Mouse (Mus musculus) midbrain, embryonic 10.5 days (tissue): ENCODE measurements around the gene Vmn2r80. TPM values are rescaled to one million over a fixed set of nuclear protein-coding genes. Genes with fewer than 3 reads are reported as not detected.
"Not testable (repeated sequence)": the region's sequence is repeated elsewhere in the genome, so short reads cannot be mapped to it uniquely, and the experiment has no call there.

Source experiments
- DNase-seq: peaks from one replicate; pipeline ENCODE4 v3.0.0-alpha.2; 2017; ENCODE audit warnings: low spot score
- H3K27ac ChIP-seq: fragments of 300-500 bp; sonication (generic); replicated peaks from 2 replicates; pipeline ENCODE4 v1.5.1; 2016; ENCODE audit warnings: mild to moderate bottlenecking
- H3K27me3 ChIP-seq: fragments of 300-500 bp; sonication (generic); 2 replicates; pipeline ENCODE4 v1.6.1; 2016; ENCODE audit warnings: low read depth, mild to moderate bottlenecking; ENCODE audit not compliant: poor library complexity, severe bottlenecking
- H3K36me3 ChIP-seq: fragments of 300-500 bp; sonication (generic); 2 replicates; pipeline ENCODE4 v1.6.1; 2016; ENCODE audit warnings: mild to moderate bottlenecking, moderate library complexity
- H3K4me1 ChIP-seq: fragments of 300-500 bp; sonication (generic); 2 replicates; pipeline ENCODE4 v1.6.1; 2016
- H3K4me3 ChIP-seq: fragments of 300-500 bp; sonication (generic); 2 replicates; pipeline ENCODE4 v1.5.1; 2016; ENCODE audit warnings: mild to moderate bottlenecking, moderate library complexity
- H3K9me3 ChIP-seq: fragments of 300-500 bp; sonication (generic); replicated peaks from 2 replicates; pipeline ENCODE4 v1.6.1; 2016; ENCODE audit warnings: mild to moderate bottlenecking
- whole genome bisulfite sequencing: fragments of 180-500 bp; shearing (Covaris S2); methylation state at CpG from one replicate; pipeline ENCODE4 v1.1.7; 2016; 5-methylcytosine and 5-hydroxymethylcytosine counted together
- polyA plus RNA-seq: library from polyadenylated mRNA; unstranded; fragments of >200 nt; fragmentation: Nextera tagmentation; extraction: Ambion mirVana; gene quantifications from 2 replicates; pipeline ENCODE4 v1.2.1, GENCODE M21; 2016

The Vmn2r80 gene
- polyA plus RNA-seq, result not detected in 2 replicates

DNA sequence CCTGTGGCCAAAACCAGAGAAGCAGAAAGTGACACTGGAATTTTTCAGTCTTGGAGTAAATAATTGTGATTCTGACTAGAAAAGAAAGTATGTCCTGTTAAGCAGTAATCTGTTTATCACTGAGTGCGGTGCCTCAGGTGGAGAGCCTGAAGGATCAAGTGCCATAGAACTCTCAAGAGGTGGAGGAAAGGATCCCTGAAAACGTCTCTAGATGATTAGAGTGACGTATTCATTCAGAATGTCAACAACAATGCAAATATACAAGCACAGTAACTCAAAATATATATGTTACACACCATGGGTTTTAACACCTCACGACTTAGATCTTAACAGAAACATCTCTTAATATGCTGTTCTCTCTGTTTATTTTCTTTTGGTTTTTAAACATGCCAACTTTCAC is at the start of gene Vmn2r80:
TSS of gene Vmn2r80 (plus strand) at position 301 of the 400 bp plus-strand sequence.
- H3K27me3 ChIP-seq, H3K36me3 ChIP-seq, H3K27ac ChIP-seq, H3K4me3 ChIP-seq, DNase-seq, H3K9me3 ChIP-seq, H3K4me1 ChIP-seq: not testable (repeated sequence)
- WGBS, result 79% methylated on average over 4 of the region's 4 CpGs

DNA sequence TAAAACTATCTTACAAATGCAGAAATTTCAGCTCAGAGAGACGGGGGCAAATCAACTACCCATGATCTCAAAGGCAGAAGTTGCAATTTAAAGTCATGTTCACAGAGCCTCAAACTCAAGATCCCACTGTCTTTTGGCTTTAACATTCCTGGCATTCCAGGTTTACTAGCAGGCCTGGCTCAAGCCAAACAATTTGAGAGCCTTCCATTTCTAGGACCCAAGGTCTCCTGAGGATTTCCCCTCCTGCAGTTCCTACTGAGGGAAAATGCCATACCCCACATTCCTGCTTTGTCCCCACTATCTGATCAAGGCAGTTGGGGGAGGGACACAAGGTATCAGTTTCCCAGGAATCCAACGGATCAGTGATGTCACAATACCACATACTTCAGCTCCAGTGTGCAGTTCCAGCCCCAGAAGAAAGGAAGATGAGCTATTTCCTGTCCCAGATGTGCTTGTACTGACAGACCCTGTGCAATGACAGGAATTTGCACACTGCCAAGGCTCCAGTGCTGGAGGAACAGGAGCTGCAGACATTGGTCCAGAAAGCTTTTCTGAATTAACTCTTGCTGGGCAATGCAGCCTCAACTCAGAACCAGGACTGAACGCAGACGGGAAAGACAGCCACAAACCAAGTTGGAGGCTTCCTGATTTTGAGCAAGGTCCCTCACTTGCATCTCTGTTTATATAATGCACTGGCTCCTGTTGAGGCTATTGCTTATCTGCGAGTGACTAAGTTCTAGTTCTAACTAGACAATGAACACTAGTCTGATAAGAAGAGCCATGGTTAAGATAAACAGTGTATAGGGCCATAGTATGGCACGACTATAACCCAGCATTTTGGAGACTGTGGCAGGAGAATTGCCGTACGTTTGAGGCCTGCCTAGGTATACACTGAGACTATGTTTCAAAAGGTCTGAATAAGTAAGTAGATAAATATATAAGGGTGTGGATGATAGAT is 42.0 kb upstream of the Vmn2r80 start:
- Histone ChIP-seq H3K27ac (no peak overlapping the region), H3K9me3 (no peaks in the 10 kb centered on the region), H3K4me1 (peaks cover 4% of the 10 kb centered on the region; the same call in 1 of the 2 replicates), H3K27me3 (no peaks in the 10 kb centered on the region), H3K4me3 (no peak overlapping the region), H3K36me3 (no peaks in the 10 kb centered on the region)
- 72% methylated on average over 8 of the region's 8 CpGs for WGBS
- peak; percentile 19 for DNase-seq

DNA sequence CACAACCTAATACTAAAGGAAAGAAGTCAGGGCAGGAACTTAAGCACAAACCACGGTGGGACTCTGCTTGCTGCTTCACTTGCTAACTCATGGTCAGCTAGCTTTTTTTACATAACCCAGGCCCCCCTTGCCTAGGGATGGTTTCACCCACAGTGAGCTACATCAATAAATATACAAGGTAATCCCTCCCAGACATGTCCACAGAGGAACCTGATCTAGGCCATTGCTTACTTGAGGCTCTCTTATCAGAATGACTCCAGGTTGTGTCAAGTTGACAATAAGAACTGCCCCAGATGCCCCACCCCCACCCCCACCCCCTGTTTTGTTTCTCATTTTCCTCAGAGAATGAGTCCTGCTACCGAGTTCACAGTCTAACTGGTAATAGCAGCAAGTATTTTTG is 41.0 kb upstream of the Vmn2r80 start:
- 79% methylated on average over 2 of the region's 2 CpGs for WGBS
- DNase-seq, result no peak
- Histone ChIP-seq H3K27ac (no peak overlapping the region), H3K4me3 (no peak overlapping the region), H3K27me3 (no peaks in the 10 kb centered on the region), H3K4me1 (peaks cover 4% of the 10 kb centered on the region; the same call in 1 of the 2 replicates), H3K9me3 (no peaks in the 10 kb centered on the region), H3K36me3 (no peaks in the 10 kb centered on the region)

DNA sequence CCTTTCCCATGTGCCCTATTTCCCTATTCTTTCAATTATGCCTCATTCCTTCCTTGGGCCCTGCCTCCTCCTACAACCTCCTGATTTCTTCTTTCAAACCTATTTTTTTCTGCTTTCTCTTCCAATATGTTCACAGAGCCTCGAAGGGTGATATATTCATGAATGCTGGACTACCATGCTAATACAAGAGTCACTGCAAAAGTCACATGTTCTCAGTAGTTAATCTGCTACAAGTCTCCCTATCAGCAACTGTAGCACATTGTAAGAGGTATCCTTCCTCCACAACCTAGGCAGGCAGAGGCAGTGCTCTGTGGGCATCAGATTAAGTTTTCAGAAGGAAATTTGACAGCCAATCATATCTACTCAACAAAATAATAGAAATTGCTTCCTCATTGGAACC is 39.4 kb upstream of the Vmn2r80 start:
- Histone ChIP-seq H3K4me1 (peaks cover 4% of the 10 kb centered on the region; the same call in 1 of the 2 replicates), H3K27ac (no peak overlapping the region), H3K36me3 (no peaks in the 10 kb centered on the region), H3K27me3 (no peaks in the 10 kb centered on the region), H3K4me3 (no peak overlapping the region), H3K9me3 (no peaks in the 10 kb centered on the region)
- 80% methylated on average over 1 of the region's 1 CpGs for WGBS
- DNase-seq, result no peak

DNA sequence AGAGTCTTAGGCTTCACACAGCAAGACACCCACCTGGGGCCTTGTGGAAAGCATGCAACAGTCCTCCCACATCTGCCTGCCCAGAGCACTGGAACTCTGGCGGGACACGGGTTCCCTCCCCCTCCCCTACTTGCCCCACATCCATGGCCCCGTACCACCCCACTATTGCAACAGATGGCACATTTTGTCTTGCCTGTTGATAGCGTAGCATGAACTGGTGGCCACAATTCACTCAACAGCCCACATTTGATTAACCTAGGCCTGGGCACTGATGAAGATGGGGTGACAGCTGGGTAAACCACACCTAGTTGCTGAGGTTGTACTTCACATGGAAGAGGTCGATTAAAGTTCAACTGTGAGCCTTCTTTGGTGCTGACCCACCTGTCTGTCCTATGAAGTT is 38.1 kb upstream of the Vmn2r80 start:
- no peaks in the 10 kb centered on the region for H3K9me3 ChIP-seq
- H3K27ac ChIP-seq, result no peak overlapping the region
- 95% methylated on average over 5 of the region's 5 CpGs for WGBS
- no peaks in the 10 kb centered on the region for H3K27me3 ChIP-seq
- no peak overlapping the region for H3K4me3 ChIP-seq
- no peak for DNase-seq
- no peaks in the 10 kb centered on the region for H3K36me3 ChIP-seq
- H3K4me1 ChIP-seq, result peaks cover 4% of the 10 kb centered on the region; the same call in 1 of the 2 replicates

DNA sequence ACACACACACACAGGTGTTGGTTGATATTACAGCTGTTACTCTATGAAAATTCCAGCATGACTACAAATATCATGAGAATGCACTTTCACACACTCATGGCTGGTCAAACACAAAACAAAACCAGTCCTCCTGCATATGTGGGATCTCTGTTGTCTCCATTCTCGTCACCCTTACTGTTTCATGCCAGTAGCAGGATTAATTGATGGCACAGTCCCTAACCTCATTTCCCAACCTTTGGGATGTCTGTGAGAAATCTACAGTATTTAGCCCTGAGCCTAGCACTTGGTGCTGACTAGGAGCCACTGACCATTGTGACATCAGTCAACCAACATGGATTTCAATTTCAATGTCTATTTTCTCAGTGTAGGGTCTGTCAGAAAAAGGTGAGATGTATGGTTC is 33.5 kb upstream of the Vmn2r80 start:
- DNase-seq, result no peak
- peaks cover 3% of the 10 kb centered on the region for H3K4me1 ChIP-seq
- H3K27me3 ChIP-seq, result no peaks in the 10 kb centered on the region
- WGBS, result 68% methylated on average over 1 of the region's 1 CpGs
- no peak overlapping the region for H3K27ac ChIP-seq
- H3K4me3 ChIP-seq, result no peak overlapping the region
- no peaks in the 10 kb centered on the region for H3K36me3 ChIP-seq
- no peaks in the 10 kb centered on the region for H3K9me3 ChIP-seq

DNA sequence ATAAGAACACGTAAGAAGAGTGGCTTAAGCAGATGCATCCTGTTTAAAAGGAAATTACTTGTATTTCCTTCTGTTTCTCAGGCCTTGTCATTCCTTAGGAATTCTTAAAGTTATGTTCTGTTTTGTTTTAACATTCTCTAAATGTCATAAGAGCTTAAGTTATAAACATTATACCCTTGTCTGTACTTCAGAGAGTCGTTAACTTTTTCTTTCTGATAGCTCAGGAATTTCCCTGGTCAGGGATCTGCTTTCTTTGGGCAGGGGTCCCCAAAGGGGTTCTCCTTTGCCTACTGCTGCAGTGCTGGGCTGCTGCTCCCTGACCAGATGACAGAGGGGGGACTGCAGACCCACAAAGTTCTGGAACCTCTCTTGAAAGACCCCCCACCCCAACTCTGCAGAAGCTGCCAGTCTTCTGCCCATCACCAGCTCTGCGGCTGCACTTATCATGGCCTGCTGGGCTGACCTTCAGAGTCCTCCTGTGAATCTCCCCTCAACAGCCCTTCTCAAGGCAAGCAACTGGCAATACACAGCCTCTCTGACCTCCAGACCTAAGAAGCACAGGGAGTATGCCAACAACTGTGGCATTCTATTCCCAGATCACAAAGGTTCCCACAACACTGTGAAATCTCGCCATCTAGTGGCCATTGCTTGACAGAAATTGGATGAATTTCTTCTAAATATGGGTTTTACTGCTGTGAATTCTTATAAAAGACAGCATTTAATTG is 32.3 kb upstream of the Vmn2r80 start:
- 55% methylated on average over 4 of the region's 4 CpGs for WGBS
- H3K9me3 ChIP-seq, result no peaks in the 10 kb centered on the region
- no peak overlapping the region for H3K4me3 ChIP-seq
- H3K27me3 ChIP-seq, result no peaks in the 10 kb centered on the region
- H3K4me1 ChIP-seq, result peaks cover 3% of the 10 kb centered on the region
- no peak overlapping the region for H3K27ac ChIP-seq
- DNase-seq, result peak; percentile 44
- H3K36me3 ChIP-seq, result no peaks in the 10 kb centered on the region

DNA sequence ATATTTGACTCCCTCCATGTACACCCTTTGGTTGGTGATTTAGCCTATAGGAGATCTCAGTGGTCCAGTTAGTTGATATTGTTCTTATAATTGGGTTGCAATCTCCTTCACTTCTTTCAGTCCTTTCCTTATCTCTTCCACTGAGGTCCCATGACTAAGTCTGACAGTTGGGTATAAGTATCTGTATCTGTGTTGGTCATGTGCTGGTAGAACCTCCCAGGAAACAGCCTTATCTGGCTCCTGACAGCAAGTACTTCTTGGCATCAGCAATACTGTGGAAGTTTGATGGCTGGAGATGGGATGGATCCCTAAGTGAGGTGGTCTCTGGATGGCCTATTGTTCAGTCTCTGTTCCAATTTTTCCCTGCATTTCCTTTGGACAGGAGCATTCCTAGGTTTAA is 3.0 kb downstream of the Vmn2r80 start:
- Histone ChIP-seq H3K27me3 (no peaks in the 10 kb centered on the region), H3K4me1 (no peaks in the 10 kb centered on the region), H3K36me3 (no peaks in the 10 kb centered on the region), H3K4me3 (no peak overlapping the region), H3K9me3 (no peaks in the 10 kb centered on the region), H3K27ac (no peak overlapping the region)
- no peak for DNase-seq

DNA sequence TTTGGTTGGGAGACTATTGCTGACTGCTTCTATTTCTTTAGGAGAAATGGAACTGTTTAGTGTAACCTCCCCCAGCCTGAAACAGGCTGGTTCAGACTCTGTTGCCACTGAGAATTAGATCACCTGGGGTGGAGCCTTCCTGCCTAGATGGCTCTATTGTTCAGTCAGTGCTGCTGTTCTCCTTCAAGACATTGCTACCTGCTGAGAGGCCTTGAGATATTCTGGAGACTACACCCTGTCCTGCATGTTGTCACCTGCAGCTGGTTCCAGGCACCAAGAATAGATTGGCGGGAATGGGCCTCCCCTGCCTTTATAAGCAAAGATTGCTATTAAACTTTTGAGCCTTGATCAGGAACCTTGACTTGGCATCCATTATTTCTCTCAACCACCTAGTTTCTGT is 51.4 kb downstream of the Vmn2r80 start:
- 79% methylated on average over 1 of the region's 1 CpGs for WGBS
- DNase-seq, H3K27ac ChIP-seq, H3K4me1 ChIP-seq, H3K27me3 ChIP-seq, H3K36me3 ChIP-seq, H3K9me3 ChIP-seq, H3K4me3 ChIP-seq: not testable (repeated sequence)

DNA sequence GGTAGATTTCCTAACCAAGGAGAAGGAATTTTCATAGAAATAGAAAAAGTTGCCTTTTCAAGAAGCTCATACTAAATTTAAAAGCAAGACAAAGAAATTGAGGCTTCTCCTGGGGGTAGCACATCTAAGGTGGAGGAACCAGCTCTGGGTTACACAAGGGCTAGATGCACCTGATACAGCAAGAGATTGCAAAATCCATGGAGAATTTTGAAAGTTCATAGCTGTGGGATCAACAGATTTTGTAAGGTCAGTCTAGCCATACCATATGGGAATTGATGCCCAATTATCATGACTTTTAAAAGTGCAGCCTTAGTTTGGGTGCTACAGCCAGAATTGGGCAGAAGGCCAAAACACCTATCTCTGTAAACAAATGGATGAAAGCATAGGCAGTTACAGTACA is 71.9 kb downstream of the Vmn2r80 start:
- peaks cover 4% of the 10 kb centered on the region; the same call in 1 of the 2 replicates for H3K4me1 ChIP-seq
- no peaks in the 10 kb centered on the region for H3K9me3 ChIP-seq
- DNase-seq, result no peak
- no peak overlapping the region for H3K27ac ChIP-seq
- H3K27me3 ChIP-seq, result no peaks in the 10 kb centered on the region
- no peaks in the 10 kb centered on the region for H3K36me3 ChIP-seq
- no peak overlapping the region for H3K4me3 ChIP-seq

DNA sequence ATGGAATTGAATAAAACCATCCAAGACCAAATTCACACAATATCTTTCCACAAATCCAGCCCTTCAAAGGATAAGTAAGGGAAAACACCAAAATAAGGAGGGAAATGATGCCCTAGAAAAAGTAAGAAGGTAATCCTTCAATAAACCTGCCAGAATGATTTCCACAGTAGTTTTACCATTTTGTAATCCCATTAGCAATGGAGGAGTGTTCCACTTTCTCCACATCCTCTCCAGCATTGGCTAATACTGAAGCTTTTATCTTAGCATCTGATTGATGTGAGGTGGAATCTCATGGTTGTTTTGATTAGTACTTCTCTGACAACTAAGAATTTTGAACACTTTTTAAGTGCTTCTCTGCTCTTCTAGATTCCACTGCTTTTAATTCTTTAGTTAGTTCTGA is 73.0 kb downstream of the Vmn2r80 start:
- Histone ChIP-seq H3K4me3 (no peak overlapping the region), H3K9me3 (no peaks in the 10 kb centered on the region), H3K27me3 (no peaks in the 10 kb centered on the region), H3K4me1 (peaks cover 4% of the 10 kb centered on the region; the same call in 1 of the 2 replicates), H3K36me3 (no peaks in the 10 kb centered on the region), H3K27ac (no peak overlapping the region)
- DNase-seq, result no peak

DNA sequence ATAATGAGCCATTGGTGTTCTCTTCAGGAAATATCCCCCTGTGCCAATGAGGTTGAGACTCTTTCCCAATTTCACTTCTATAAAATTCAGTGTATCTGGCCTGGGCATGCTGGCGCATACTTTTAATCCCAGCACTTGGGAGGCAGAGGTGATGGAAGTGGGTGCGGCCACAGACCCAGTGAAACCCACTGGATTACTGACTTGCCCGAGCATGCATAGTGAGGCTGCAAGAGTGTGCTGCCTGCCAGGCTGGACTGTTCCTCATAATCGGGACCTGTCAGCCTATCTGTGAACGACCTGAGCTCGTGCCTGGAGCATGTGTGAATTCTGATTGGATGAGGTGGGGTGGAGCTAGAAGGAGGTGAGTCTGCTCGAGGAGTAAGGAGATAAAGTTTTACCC is 73.6 kb downstream of the Vmn2r80 start:
- no peaks in the 10 kb centered on the region for H3K27me3 ChIP-seq
- H3K4me3 ChIP-seq, result no peak overlapping the region
- WGBS, result 66% methylated on average over 7 of the region's 7 CpGs
- DNase-seq, result no peak
- peaks cover 4% of the 10 kb centered on the region; the same call in 1 of the 2 replicates for H3K4me1 ChIP-seq
- H3K36me3 ChIP-seq, result no peaks in the 10 kb centered on the region
- H3K27ac ChIP-seq, result no peak overlapping the region
- no peaks in the 10 kb centered on the region for H3K9me3 ChIP-seq
